Mouse (Mus musculus) heart, adult 2 months (tissue): ENCODE measurements around the gene Tm6sf2. TPM values are rescaled to one million over a fixed set of nuclear protein-coding genes. Genes with fewer than 3 reads are reported as not detected.

Source experiments
- DNase-seq, 2 experiments: peaks; one replicate each; pipeline ENCODE4 v3.0.0; 2021
- H3K27ac ChIP-seq: fragments of 200-600 bp; 2 replicates; pipeline ENCODE4 v1.8.1; 2022
- H3K27me3 ChIP-seq: fragments of 200-500 bp; 2 replicates; pipeline ENCODE4 v1.6.1; 2012; ENCODE audit warnings: mild to moderate bottlenecking, low read length, inconsistent platforms, mixed read lengths; ENCODE audit not compliant: control insufficient read depth, insufficient read depth
- H3K36me3 ChIP-seq: fragments of 200-500 bp; 2 replicates; pipeline ENCODE4 v1.6.1; 2012; ENCODE audit warnings: low read length, inconsistent platforms; ENCODE audit not compliant: control insufficient read depth, insufficient read depth
- H3K4me1 ChIP-seq: fragments of 200-500 bp; 2 replicates; pipeline ENCODE4 v1.6.1; 2011; ENCODE audit warnings: low read length; ENCODE audit not compliant: control insufficient read depth, insufficient read depth
- H3K4me3 ChIP-seq: fragments of 200-600 bp; 2 replicates; pipeline ENCODE4 v1.8.1; 2022
- H3K79me2 ChIP-seq: fragments of 200-500 bp; replicated peaks from 2 replicates; pipeline ENCODE4 v1.6.1; 2012; ENCODE audit warnings: mild to moderate bottlenecking, inconsistent platforms, low read length, moderate library complexity, mixed read lengths; ENCODE audit not compliant: control insufficient read depth, insufficient read depth
- H3K9ac ChIP-seq: fragments of 200-500 bp; 2 replicates; pipeline ENCODE4 v1.6.1; 2012; ENCODE audit warnings: low read depth, mild to moderate bottlenecking, control low read depth, inconsistent platforms, low read length, mixed read lengths
- CTCF ChIP-seq: fragments of 200-600 bp; IDR thresholded peaks from 2 replicates; pipeline ENCODE4 v1.8.1; 2022; ENCODE audit warnings: antibody characterized with exemption, mild to moderate bottlenecking, moderate library complexity
- EP300 ChIP-seq: fragments of 200-500 bp; IDR thresholded peaks from 2 replicates; pipeline ENCODE4 v1.6.1; 2011; ENCODE audit warnings: low read depth, low read length, control low read depth; ENCODE audit not compliant: insufficient read depth
- POLR2A ChIP-seq: fragments of 200-500 bp; IDR thresholded peaks from 2 replicates; pipeline ENCODE4 v1.6.1; 2011; ENCODE audit warnings: mild to moderate bottlenecking, low read depth, low read length, control low read depth; ENCODE audit not compliant: insufficient read depth
- WGBS: fragments of 180-500 bp; shearing (Covaris S2); methylation state at CpG from one replicate; pipeline ENCODE4 v1.1.7; 2018; 5-methylcytosine and 5-hydroxymethylcytosine counted together
- intact Hi-C: fragments of 180-260 bp; cut with DNase I; formaldehyde crosslinking; loops from one replicate; pipeline ENCODE4 v1.15.1; 2025
- microRNA-seq, 2 experiments: library from miRNA; unstranded; fragments of <30 nt; microRNA quantifications; one replicate each; pipeline ENCODE4 v1.2.0; 2021
- polyA plus RNA-seq: library from polyadenylated mRNA; depleted of rRNA; stranded (reverse); fragments of >200 nt; gene quantifications from 2 replicates; pipeline ENCODE4 v1.2.3, GENCODE M21; 2012; rRNA removed
- total RNA-seq, 2 experiments: library from RNA; stranded (reverse); gene quantifications; 2 replicates each; pipeline ENCODE4 v1.2.3; 2021

Gene Tm6sf2
- total and polyA plus RNA-seq, 3 experiments = 0.64 to 3.1 (median 0.94) TPM

GRCm38 (mm10) chr8:70128435-70128834 is 55.7 kb downstream of the Tm6sf2 start:
- H3K4me1 ChIP-seq = peaks cover 9% of the 10 kb centered on the region
- peak overlapping the region; percentile 68 for H3K27ac ChIP-seq
- WGBS = 55% methylated on average over 3 of the region's 3 CpGs
- H3K27me3 ChIP-seq = no peaks in the 10 kb centered on the region
- H3K9ac ChIP-seq = no peak overlapping the region
- no peaks in the 10 kb centered on the region for H3K36me3 ChIP-seq
- intact Hi-C loops = no loop called here
- no peak overlapping the region for H3K4me3 ChIP-seq
- no peaks in the 10 kb centered on the region for H3K79me2 ChIP-seq
- DNase-seq = peak; percentile 76 to 84
- no peak for TF ChIP-seq POLR2A
- no peak for TF ChIP-seq CTCF
- no peak for TF ChIP-seq EP300

- no peak overlapping the region for H3K9ac ChIP-seq
- 40% methylated on average over 9 of the region's 9 CpGs for WGBS
- H3K4me1 ChIP-seq = peaks cover 9% of the 10 kb centered on the region
- peak overlapping the region; percentile 68 for H3K27ac ChIP-seq
- no peak overlapping the region for H3K4me3 ChIP-seq
- H3K36me3 ChIP-seq = no peaks in the 10 kb centered on the region
- peak; percentile 40 to 58 for DNase-seq
- intact Hi-C loops = no loop called here
- no peak for TF ChIP-seq CTCF
- H3K27me3 ChIP-seq = no peaks in the 10 kb centered on the region
- no peaks in the 10 kb centered on the region for H3K79me2 ChIP-seq
Measured at GRCm38 (mm10) chr8:70129309-70129952, 56.7 kb downstream of the Tm6sf2 start.

Small RNA genes lying within 50 kb of the gene (microRNA-seq; reads per million reads assigned to microRNA genes)
- gene Mir7066 = 0 reads per million in 2 experiments

Other genes starting within 250 kb of the Tm6sf2 start
- gene Pbx4, start 240.4 kb upstream of the Tm6sf2 start, total RNA-seq = under 1 TPM; 0.23 to 0.37 TPM
- gene Pbx4, start 240.4 kb upstream of the Tm6sf2 start, polyA plus RNA-seq = 0.61 and 0.68 TPM in 2 replicates
- 1 to 10 TPM; 1.5 to 1.9 TPM for gene Cilp2, start 185.2 kb upstream of the Tm6sf2 start, total RNA-seq
- gene Cilp2, start 185.2 kb upstream of the Tm6sf2 start, polyA plus RNA-seq = 11.2 and 16.8 TPM in 2 replicates
- under 1 TPM; 0.16 to 0.23 TPM for gene Tssk6, start 170.7 kb upstream of the Tm6sf2 start, total RNA-seq
- 0.23 and 0.49 TPM in 2 replicates for gene Tssk6, start 170.7 kb upstream of the Tm6sf2 start, polyA plus RNA-seq
- 100 to 1,000 TPM; 417 to 492 TPM for gene Ndufa13, start 170.4 kb upstream of the Tm6sf2 start, total RNA-seq
- 443 and 488 TPM in 2 replicates for gene Ndufa13, start 170.4 kb upstream of the Tm6sf2 start, polyA plus RNA-seq
- 10 to 100 TPM; 13.3 to 16.8 TPM for gene Yjefn3, start 170.2 kb upstream of the Tm6sf2 start, total RNA-seq
- 11.5 and 14.2 TPM in 2 replicates for gene Yjefn3, start 170.2 kb upstream of the Tm6sf2 start, polyA plus RNA-seq
- gene Gatad2a, start 76.5 kb upstream of the Tm6sf2 start, total RNA-seq = 10 to 100 TPM; 36.4 TPM
- 23.7 and 24.7 TPM in 2 replicates for gene Gatad2a, start 76.5 kb upstream of the Tm6sf2 start, polyA plus RNA-seq
- 10 to 100 TPM; 30.1 to 32.6 TPM for gene Mau2, start 30.2 kb upstream of the Tm6sf2 start, total RNA-seq
- gene Mau2, start 30.2 kb upstream of the Tm6sf2 start, polyA plus RNA-seq = 33.2 and 46.9 TPM in 2 replicates
- 10 to 100 TPM; 15.8 to 19.6 TPM for gene Sugp1, start 30.1 kb upstream of the Tm6sf2 start, total RNA-seq
- 6.7 and 10.6 TPM in 2 replicates for gene Sugp1, start 30.1 kb upstream of the Tm6sf2 start, polyA plus RNA-seq
- gene Hapln4, start 10.5 kb downstream of the Tm6sf2 start, total RNA-seq = under 1 TPM in 1 of 2 experiments, not detected in 1; 0.10 TPM
- 0.15 and 0.16 TPM in 2 replicates for gene Hapln4, start 10.5 kb downstream of the Tm6sf2 start, polyA plus RNA-seq
- under 1 TPM in 1 of 2 experiments, not detected in 1; 0.02 TPM for gene Ncan, start 47.9 kb downstream of the Tm6sf2 start, total RNA-seq
- 0.08 and 0.18 TPM in 2 replicates for gene Ncan, start 47.9 kb downstream of the Tm6sf2 start, polyA plus RNA-seq
- 1 to 10 TPM; 5.5 to 7.6 TPM for gene Nr2c2ap, start 58.4 kb downstream of the Tm6sf2 start, total RNA-seq
- gene Nr2c2ap, start 58.4 kb downstream of the Tm6sf2 start, polyA plus RNA-seq = 7.0 and 10.7 TPM in 2 replicates
- gene Rfxank, start 66.2 kb downstream of the Tm6sf2 start, total RNA-seq = 10 to 100 TPM; 18.1 to 18.6 TPM
- gene Rfxank, start 66.2 kb downstream of the Tm6sf2 start, polyA plus RNA-seq = 30.9 and 41.5 TPM in 2 replicates
- 10 to 100 TPM; 22.6 to 23.7 TPM for gene Borcs8, start 66.6 kb downstream of the Tm6sf2 start, total RNA-seq
- 45.3 and 46.6 TPM in 2 replicates for gene Borcs8, start 66.6 kb downstream of the Tm6sf2 start, polyA plus RNA-seq
- gene Mef2b, start 66.8 kb downstream of the Tm6sf2 start, total RNA-seq = under 1 TPM; 0.25 to 0.44 TPM
- 0.27 and 0.38 TPM in 2 replicates for gene Mef2b, start 66.8 kb downstream of the Tm6sf2 start, polyA plus RNA-seq
- gene Tmem161a, start 99.4 kb downstream of the Tm6sf2 start, total RNA-seq = 100 to 1,000 TPM in 1 of 2 experiments, 10 to 100 TPM in 1; 93.6 to 108 TPM
- gene Tmem161a, start 99.4 kb downstream of the Tm6sf2 start, polyA plus RNA-seq = 134 and 145 TPM in 2 replicates
- gene Slc25a42, start 139.4 kb downstream of the Tm6sf2 start, total RNA-seq = 10 to 100 TPM; 49.6 to 51.6 TPM
- gene Slc25a42, start 139.4 kb downstream of the Tm6sf2 start, polyA plus RNA-seq = 111 and 128 TPM in 2 replicates
- gene Sugp2, start 161.3 kb downstream of the Tm6sf2 start, total RNA-seq = 10 to 100 TPM; 34.3 to 38.0 TPM
- gene Sugp2, start 161.3 kb downstream of the Tm6sf2 start, polyA plus RNA-seq = 27.8 and 31.4 TPM in 2 replicates
- 1 to 10 TPM; 7.0 to 8.4 TPM for gene Armc6, start 161.5 kb downstream of the Tm6sf2 start, total RNA-seq
- 9.4 and 16.0 TPM in 2 replicates for gene Armc6, start 161.5 kb downstream of the Tm6sf2 start, polyA plus RNA-seq
- 1 to 10 TPM; 7.2 to 8.3 TPM for gene Homer3, start 209.9 kb downstream of the Tm6sf2 start, total RNA-seq
- 13.6 and 14.9 TPM in 2 replicates for gene Homer3, start 209.9 kb downstream of the Tm6sf2 start, polyA plus RNA-seq
- 10 to 100 TPM; 21.6 to 26.4 TPM for gene Ddx49, start 229.6 kb downstream of the Tm6sf2 start, total RNA-seq
- gene Ddx49, start 229.6 kb downstream of the Tm6sf2 start, polyA plus RNA-seq = 24.3 and 27.1 TPM in 2 replicates
- 100 to 1,000 TPM; 147 to 155 TPM for gene Cope, start 229.6 kb downstream of the Tm6sf2 start, total RNA-seq
- gene Cope, start 229.6 kb downstream of the Tm6sf2 start, polyA plus RNA-seq = 193 and 209 TPM in 2 replicates
- under 1 TPM; 0.34 to 0.64 TPM for gene Cers1, start 242.9 kb downstream of the Tm6sf2 start, total RNA-seq
- gene Cers1, start 242.9 kb downstream of the Tm6sf2 start, polyA plus RNA-seq = 0.97 and 1.2 TPM in 2 replicates